7 mouse cellular contexts compared by ENCODE assay signal in the genomic region with DNA sequence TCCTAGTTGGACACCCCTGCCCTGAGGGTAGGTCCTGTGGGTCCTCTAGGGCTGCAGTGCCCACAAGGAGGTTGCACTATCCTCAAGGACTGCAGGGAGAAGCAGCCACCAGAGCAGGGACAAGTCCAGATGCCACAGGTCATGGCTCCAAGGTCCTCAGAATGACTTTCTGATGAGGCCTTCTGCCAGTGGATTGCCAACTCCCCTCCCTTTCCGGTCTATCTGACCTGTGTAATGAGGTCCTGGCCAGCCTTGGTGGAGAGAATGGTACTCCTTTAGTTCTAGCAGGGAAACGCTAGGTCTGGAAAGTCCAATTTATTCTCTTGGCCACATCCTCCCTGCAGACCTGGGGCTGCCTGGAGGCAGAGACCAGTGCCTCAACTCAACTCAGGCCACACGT. TPM values are rescaled to one million over a fixed set of nuclear protein-coding genes. Genes with fewer than 3 reads are reported as not detected.
DNase-seq lines count a peak whose midpoint lies in the region; ATAC-seq and TF ChIP-seq lines count a peak whose summit lies in the region.

Adra2c (plus strand) TSS at position 301 of the 400 bp plus-strand sequence.

- H3K4me1 ChIP-seq in forebrain, embryonic 12.5 days = peaks cover 23% of the 10 kb centered on the region
- no peaks in the 10 kb centered on the region for H3K4me1 ChIP-seq in intestine, postnatal 0 days (replicated peaks; ENCODE audit: control insufficient read depth, insufficient read depth, low read length)
- peaks cover 29% of the 10 kb centered on the region for H3K4me1 ChIP-seq in neural tube, embryonic 13.5 days (replicated peaks)

- no peak for DNase-seq in left cerebral cortex, adult 2 months (ENCODE audit: extremely low spot score in 1 of 2, low spot score in 2 of 2)
- no peak for DNase-seq in left cerebral cortex, adult 11 months (ENCODE audit: low spot score)
- DNase-seq in ovary, postnatal 36 days (ENCODE audit: low spot score) = no peak
- DNase-seq in cerebellum, postnatal 14 days = no peak

- H3K27ac ChIP-seq in left cerebral cortex, adult 2 months = peak within 1 kb of the TSS; percentile 64; the same call in 1 of the 2 replicates
- no peak within 1 kb of the TSS for H3K27ac ChIP-seq in forebrain, embryonic 12.5 days
- no peak within 1 kb of the TSS for H3K27ac ChIP-seq in intestine, postnatal 0 days (ENCODE audit: low read depth, low read length)
- H3K27ac ChIP-seq in neural tube, embryonic 13.5 days (replicated peaks) = no peak within 1 kb of the TSS; the same call in 1 of the 2 replicates

- H3K4me2 ChIP-seq in forebrain, embryonic 12.5 days = peak within 1 kb of the TSS; percentile 74
- H3K4me2 ChIP-seq in intestine, postnatal 0 days (replicated peaks; ENCODE audit: low read depth) = peak within 1 kb of the TSS; percentile 58
- H3K4me2 ChIP-seq in neural tube, embryonic 13.5 days = peak within 1 kb of the TSS; percentile 77

- H3K4me3 ChIP-seq in left cerebral cortex, adult 2 months = peak within 1 kb of the TSS; percentile 65
- peak within 1 kb of the TSS; percentile 49 for H3K4me3 ChIP-seq in forebrain, embryonic 12.5 days (replicated peaks)
- H3K4me3 ChIP-seq in intestine, postnatal 0 days (ENCODE audit: low read depth, low read length) = peak within 1 kb of the TSS; percentile 27
- H3K4me3 ChIP-seq in neural tube, embryonic 13.5 days = peak within 1 kb of the TSS; percentile 50

- intact Hi-C loops in left cerebral cortex, adult 2 months (cut with DNase I) = loop anchor here (5.0 kb wide), 1 partner anchor 54 kb away; no protein-coding TSS in a partner anchor

- TF ChIP-seq CTCF in left cerebral cortex, adult 2 months (IDR thresholded peaks at IDR 0.05) = no peak
- TF ChIP-seq CTCF in intestine, postnatal 0 days (IDR thresholded peaks at IDR 0.05; ENCODE audit: low read depth) = no peak

- H3K9me3 ChIP-seq in forebrain, embryonic 12.5 days = no peaks in the 10 kb centered on the region
- H3K9me3 ChIP-seq in intestine, postnatal 0 days (ENCODE audit: control insufficient read depth) = no peaks in the 10 kb centered on the region
- no peaks in the 10 kb centered on the region for H3K9me3 ChIP-seq in neural tube, embryonic 13.5 days

- no peak for ATAC-seq in forebrain, embryonic 12.5 days (ENCODE audit: low FRiP score)
- no peak for ATAC-seq in intestine, postnatal 0 days
- no peak for ATAC-seq in neural tube, embryonic 13.5 days (ENCODE audit: low read depth)

- no peaks in the 10 kb centered on the region for H3K36me3 ChIP-seq in forebrain, embryonic 12.5 days (replicated peaks)
- no peaks in the 10 kb centered on the region for H3K36me3 ChIP-seq in intestine, postnatal 0 days (ENCODE audit: control insufficient read depth, insufficient read depth)
- H3K36me3 ChIP-seq in neural tube, embryonic 13.5 days = no peaks in the 10 kb centered on the region

- peak within 1 kb of the TSS; percentile 44; the same call in 1 of the 2 replicates for H3K9ac ChIP-seq in forebrain, embryonic 12.5 days
- no peak within 1 kb of the TSS for H3K9ac ChIP-seq in intestine, postnatal 0 days (ENCODE audit: low read depth, low read length)
- peak within 1 kb of the TSS; percentile 68 for H3K9ac ChIP-seq in neural tube, embryonic 13.5 days

- WGBS in forebrain, embryonic 12.5 days = 44% methylated on average over 3 of the region's 3 CpGs
- 56% methylated on average over 3 of the region's 3 CpGs for WGBS in intestine, postnatal 0 days
- WGBS in neural tube, embryonic 13.5 days = 41% methylated on average over 3 of the region's 3 CpGs

- peaks cover 92% of the 10 kb centered on the region for H3K27me3 ChIP-seq in forebrain, embryonic 12.5 days
- H3K27me3 ChIP-seq in intestine, postnatal 0 days (replicated peaks; ENCODE audit: control insufficient read depth, insufficient read depth, low read length) = peaks cover 56% of the 10 kb centered on the region
- H3K27me3 ChIP-seq in neural tube, embryonic 13.5 days = peaks cover 85% of the 10 kb centered on the region

RNA-seq across cellular contexts. Expression of gene Adra2c, which starts in this region (rescaled TPM):
- total RNA-seq in left cerebral cortex, adult 2 months (2021) = 10 to 100 TPM; 19.2 to 22.2 TPM
- 0.10 TPM in 1 of 2 replicates, not detected in the other for polyA plus RNA-seq in forebrain, embryonic 12.5 days (2016; fragmentation: Nextera tagmentation; extraction: Ambion mirVana)
- polyA plus RNA-seq in intestine, postnatal 0 days (2015; fragmentation: Nextera tagmentation; extraction: Ambion mirVana) = 0.13 TPM in 2 replicates
- 0.72 and 0.89 TPM in 2 replicates for polyA plus RNA-seq in neural tube, embryonic 13.5 days (2015; fragmentation: Nextera tagmentation; extraction: Ambion mirVana)
